Mouse (Mus musculus) stomach, postnatal 0 days (tissue): ENCODE measurements around the gene Omt2b.
"Not testable (repeated sequence)": the region's sequence is repeated elsewhere in the genome, so short reads cannot be mapped to it uniquely, and the experiment has no call there.

Experiments used
- CTCF ChIP-seq: IDR thresholded peaks from 2 replicates; pipeline ENCODE4 v1.5.1; 2016; ENCODE audit warnings: antibody characterized with exemption, low read depth, mild to moderate bottlenecking, moderate library complexity
- EP300 ChIP-seq: optimal IDR thresholded peaks from 2 replicates; pipeline ENCODE3; 2016; ENCODE audit warnings: antibody characterized with exemption

DNA sequence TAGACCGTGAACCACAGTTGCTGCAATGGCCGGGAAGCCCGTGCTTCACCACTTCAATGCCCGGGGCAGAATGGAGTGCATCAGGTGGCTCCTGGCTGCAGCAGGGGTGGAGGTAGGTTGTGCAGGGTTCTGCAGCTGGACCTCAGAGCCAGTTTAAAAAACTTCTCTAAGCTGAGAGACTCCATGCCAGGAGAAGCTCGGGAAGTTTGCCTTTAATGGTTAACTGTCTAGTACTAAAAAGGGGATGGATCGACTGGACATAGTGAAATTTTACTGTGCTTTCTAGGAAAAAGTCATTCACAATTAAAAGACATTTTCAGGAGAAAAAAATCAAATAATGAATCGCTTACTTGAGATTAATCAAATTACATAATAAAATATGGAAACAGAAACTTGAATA lies 32.6 kb upstream of the Omt2b start:
- not testable (repeated sequence) for TF ChIP-seq CTCF, EP300
